Mouse (Mus musculus) megakaryocyte, embryonic 14.5 days (primary cell): ENCODE data around the gene Hoxb4.

Experiments
- FLI1 ChIP-seq: IDR thresholded peaks from 2 replicates; pipeline ENCODE4 v1.6.1; 2012; ENCODE audit warnings: low read length, inconsistent platforms, mixed read lengths
- GATA1 ChIP-seq: IDR thresholded peaks from 3 replicates; pipeline ENCODE4 v1.6.1; 2012; ENCODE audit warnings: mixed read lengths, low read length, inconsistent platforms, borderline replicate concordance

DNA sequence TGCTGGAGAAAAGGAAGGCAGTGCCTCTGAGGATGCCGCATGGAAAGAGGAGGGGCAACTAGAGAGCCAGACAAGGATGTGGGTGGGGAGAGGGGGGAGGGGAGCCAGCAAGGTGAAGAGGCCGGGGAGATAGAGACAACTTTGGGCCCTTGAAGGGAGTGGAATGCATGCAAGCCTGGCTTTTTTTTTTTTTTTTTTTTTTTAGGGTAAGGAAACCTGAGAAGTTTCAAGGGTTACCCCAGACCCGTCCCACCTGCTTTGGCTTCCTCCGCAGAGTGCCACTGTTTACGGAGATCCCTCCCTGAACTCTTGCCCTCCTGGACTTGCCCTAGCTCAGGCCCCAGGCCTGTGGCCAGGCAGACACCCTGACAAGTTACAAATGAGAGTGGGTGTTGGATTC, 45.7 kb downstream of the Hoxb4 start:
- TF ChIP-seq GATA1 (no peak), FLI1 (no peak)
